Mouse (Mus musculus): ENCODE measurements around the gene Sptbn1.

The Sptbn1 gene

GRCm38 (mm10) chr11:30267892-30268647 lies at the start of gene Sptbn1:
Gene Sptbn1 (minus strand): TSS chr11:30268175.
- DNase-seq, result peak; percentile 87

GRCm38 (mm10) chr11:30294279-30294678 lies 26.3 kb upstream of the Sptbn1 start:
- DNase-seq, result no peak

GRCm38 (mm10) chr11:30292221-30293160 lies 24.5 kb upstream of the Sptbn1 start:
- DNase-seq, result no peak

GRCm38 (mm10) chr11:30291155-30291554 lies 23.2 kb upstream of the Sptbn1 start:
- no peak for DNase-seq

GRCm38 (mm10) chr11:30289470-30290431 lies 21.8 kb upstream of the Sptbn1 start:
- DNase-seq, result peak; percentile 6

- no peak for DNase-seq
Measured at GRCm38 (mm10) chr11:30288075-30288474, 20.1 kb upstream of the Sptbn1 start.

GRCm38 (mm10) chr11:30283710-30284109 lies 15.7 kb upstream of the Sptbn1 start:
- DNase-seq, result no peak

GRCm38 (mm10) chr11:30281096-30281495 lies 13.1 kb upstream of the Sptbn1 start:
- DNase-seq, result no peak

- no peak for DNase-seq
Measured at GRCm38 (mm10) chr11:30279278-30279677, 11.3 kb upstream of the Sptbn1 start.

- no peak for DNase-seq
Measured at GRCm38 (mm10) chr11:30275436-30276031, 7.6 kb upstream of the Sptbn1 start.

- DNase-seq, result no peak
Measured at GRCm38 (mm10) chr11:30269524-30269923, 1.5 kb upstream of the Sptbn1 start.

GRCm38 (mm10) chr11:30268648-30269375 lies 837 bp upstream of the Sptbn1 start:
- DNase-seq, result peak; percentile 39

- DNase-seq, result peak; percentile 80
Measured at GRCm38 (mm10) chr11:30267036-30267891, 711 bp downstream of the Sptbn1 start.

GRCm38 (mm10) chr11:30266691-30267035 lies 1.3 kb downstream of the Sptbn1 start:
- DNase-seq, result no peak

- no peak for DNase-seq
Measured at GRCm38 (mm10) chr11:30265666-30266065, 2.3 kb downstream of the Sptbn1 start.

GRCm38 (mm10) chr11:30263627-30264026 lies 4.3 kb downstream of the Sptbn1 start:
- DNase-seq, result no peak

- no peak for DNase-seq
Measured at GRCm38 (mm10) chr11:30258739-30259350, 9.1 kb downstream of the Sptbn1 start.

- DNase-seq, result peak; percentile 72
Measured at GRCm38 (mm10) chr11:30257812-30258211, 10.2 kb downstream of the Sptbn1 start.

- DNase-seq, result no peak
Measured at GRCm38 (mm10) chr11:30257085-30257484, 10.9 kb downstream of the Sptbn1 start.

GRCm38 (mm10) chr11:30256491-30256890 lies 11.5 kb downstream of the Sptbn1 start:
- no peak for DNase-seq

Data from cerebellum, adult 11-12 months (tissue).